Comparison of ENCODE assay signal across 17 mouse cellular contexts in the genomic region with DNA sequence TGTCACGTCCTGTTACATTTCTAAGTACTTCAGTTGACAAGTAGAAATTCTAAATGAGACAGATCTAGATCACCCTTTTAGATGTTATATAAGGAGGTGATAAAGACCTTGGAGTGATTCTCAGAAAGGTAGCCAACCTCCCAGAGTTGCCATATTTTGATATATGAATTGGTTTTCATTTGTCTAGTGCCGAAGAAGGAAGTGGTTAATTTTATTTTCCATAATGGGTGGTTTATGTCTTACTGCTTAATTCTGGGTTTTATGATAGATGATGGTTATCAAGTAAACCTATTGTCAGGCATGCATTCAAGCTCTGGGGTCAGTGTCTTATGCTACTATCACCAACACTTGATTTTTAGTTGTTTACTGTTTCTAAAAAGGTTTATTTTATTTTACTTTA.
"Had no signal": no experiment of that assay in that cellular context is flagged by ENCODE, and none has a peak within 500 bp of the region (broad histone marks: within the 10 kb centered on the region; RNA-seq: fewer than 3 reads in every experiment).

No protein-coding gene starts in this region.

- H3K9ac ChIP-seq: lung, embryonic 15.5 days; midbrain, embryonic 13.5 days; midbrain, embryonic 15.5 days; neural tube, embryonic 12.5 days had no signal

- H3K4me3 ChIP-seq: lung, embryonic 15.5 days; megakaryocyte, embryonic 14.5 days; midbrain, embryonic 13.5 days; midbrain, embryonic 15.5 days; neural tube, embryonic 12.5 days had no signal

- H3K27me3 ChIP-seq: lung, embryonic 15.5 days; midbrain, embryonic 13.5 days; midbrain, embryonic 15.5 days; neural tube, embryonic 12.5 days had no signal

- H3K27ac ChIP-seq: lung, embryonic 15.5 days; macrophage; midbrain, embryonic 13.5 days; midbrain, embryonic 15.5 days; neural tube, embryonic 12.5 days had no signal

- DNase-seq: lung, adult 2 months; lung, postnatal 14 days; lung, postnatal 36 days; right cerebral cortex, postnatal 14 days; right cerebral cortex, postnatal 4 days; spleen, adult 18-20 months; thymus, adult 18-20 months; thymus, postnatal 14 days; thymus, postnatal 36 days had no signal

- H3K9me3 ChIP-seq: lung, embryonic 15.5 days; megakaryocyte, embryonic 14.5 days; midbrain, embryonic 13.5 days; midbrain, embryonic 15.5 days; neural tube, embryonic 12.5 days had no signal

- H3K36me3 ChIP-seq: lung, embryonic 15.5 days; midbrain, embryonic 13.5 days; midbrain, embryonic 15.5 days; neural tube, embryonic 12.5 days had no signal

- ATAC-seq: lung, postnatal 0 days; midbrain, embryonic 13.5 days; midbrain, embryonic 15.5 days had no signal

- H3K4me2 ChIP-seq: lung, embryonic 15.5 days; midbrain, embryonic 11.5 days; midbrain, embryonic 13.5 days; midbrain, embryonic 15.5 days; neural tube, embryonic 12.5 days had no signal

- H3K4me1 ChIP-seq: midbrain, embryonic 13.5 days; midbrain, embryonic 15.5 days; neural tube, embryonic 12.5 days had no signal
